Mouse (Mus musculus) 3T3-L1 (cell line): ENCODE results near the gene 5330417C22Rik.

Experiments
- DNase-seq: peaks from one replicate; pipeline ENCODE4 v3.0.0-alpha.2; 2015; ENCODE audit warnings: low read depth, low spot score

Gene 5330417C22Rik

GRCm38 (mm10) chr3:108413634-108414360, 122.5 kb downstream of the 5330417C22Rik start:
- no peak for DNase-seq

- DNase-seq: no peak
Observed at GRCm38 (mm10) chr3:108411754-108412121, 124.6 kb downstream of the 5330417C22Rik start.

GRCm38 (mm10) chr3:108411026-108411753, 125.1 kb downstream of the 5330417C22Rik start:
- DNase-seq: no peak

- no peak for DNase-seq
Observed at GRCm38 (mm10) chr3:108410359-108410714, 126.0 kb downstream of the 5330417C22Rik start.

- DNase-seq: no peak
Observed at GRCm38 (mm10) chr3:108409656-108410358, 126.5 kb downstream of the 5330417C22Rik start.

GRCm38 (mm10) chr3:108408517-108409008, 127.8 kb downstream of the 5330417C22Rik start:
- no peak for DNase-seq

GRCm38 (mm10) chr3:108406306-108406885, 129.9 kb downstream of the 5330417C22Rik start:
- DNase-seq: no peak
